Mouse (Mus musculus): ENCODE data around the gene Hecw2. TPM values are rescaled to one million over a fixed set of nuclear protein-coding genes. Genes with fewer than 3 reads are reported as not detected.

Hecw2 gene
- polyA plus RNA-seq, 1 experiment: 1.3 TPM

- Histone ChIP-seq H3K4me1 (ENCODE audit: control insufficient read depth, insufficient read depth, low read length) (no peaks in the 10 kb centered on the region), H3K36me3 (ENCODE audit: control insufficient read depth, insufficient read depth, low read length) (no peaks in the 10 kb centered on the region), H3K27ac (ENCODE audit: control insufficient read depth, insufficient read depth, low read depth, low read length) (no peak overlapping the region), H3K27me3 (ENCODE audit: control insufficient read depth, insufficient read depth, low read length) (no peaks in the 10 kb centered on the region), H3K4me3 (ENCODE audit: control insufficient read depth, low read depth, low read length) (no peak overlapping the region)
- no peak for TF ChIP-seq POLR2A (IDR thresholded peaks at IDR 0.05; ENCODE audit: control insufficient read depth, low read depth, low read length)
- TF ChIP-seq CTCF (IDR thresholded peaks at IDR 0.05; ENCODE audit: control insufficient read depth, insufficient read depth, insufficient replicate concordance, low read depth, low read length): no peak
Measured at GRCm38 (mm10) chr1:54118342-54118973, 76.5 kb downstream of the Hecw2 start.

GRCm38 (mm10) chr1:54110920-54111605 lies 83.9 kb downstream of the Hecw2 start:
- Histone ChIP-seq H3K27me3 (ENCODE audit: control insufficient read depth, insufficient read depth, low read length) (no peaks in the 10 kb centered on the region), H3K4me1 (ENCODE audit: control insufficient read depth, insufficient read depth, low read length) (no peaks in the 10 kb centered on the region), H3K36me3 (ENCODE audit: control insufficient read depth, insufficient read depth, low read length) (no peaks in the 10 kb centered on the region), H3K4me3 (ENCODE audit: control insufficient read depth, low read depth, low read length) (no peak overlapping the region), H3K27ac (ENCODE audit: control insufficient read depth, insufficient read depth, low read depth, low read length) (no peak overlapping the region)
- TF ChIP-seq POLR2A (IDR thresholded peaks at IDR 0.05; ENCODE audit: control insufficient read depth, low read depth, low read length): no peak
- TF ChIP-seq CTCF (IDR thresholded peaks at IDR 0.05; ENCODE audit: control insufficient read depth, insufficient read depth, insufficient replicate concordance, low read depth, low read length): no peak

- Histone ChIP-seq H3K27ac (ENCODE audit: control insufficient read depth, insufficient read depth, low read depth, low read length) (no peak overlapping the region), H3K27me3 (ENCODE audit: control insufficient read depth, insufficient read depth, low read length) (no peaks in the 10 kb centered on the region)
- TF ChIP-seq POLR2A (IDR thresholded peaks at IDR 0.05; ENCODE audit: control insufficient read depth, low read depth, low read length): no peak
- no peak for TF ChIP-seq CTCF (IDR thresholded peaks at IDR 0.05; ENCODE audit: control insufficient read depth, insufficient read depth, insufficient replicate concordance, low read depth, low read length)
Measured at GRCm38 (mm10) chr1:54109255-54109654, 85.7 kb downstream of the Hecw2 start.

GRCm38 (mm10) chr1:54106756-54107155 lies 88.2 kb downstream of the Hecw2 start:
- Histone ChIP-seq H3K4me1 (ENCODE audit: control insufficient read depth, insufficient read depth, low read length) (no peaks in the 10 kb centered on the region), H3K27ac (ENCODE audit: control insufficient read depth, insufficient read depth, low read depth, low read length) (no peak overlapping the region), H3K4me3 (ENCODE audit: control insufficient read depth, low read depth, low read length) (no peak overlapping the region), H3K27me3 (ENCODE audit: control insufficient read depth, insufficient read depth, low read length) (no peaks in the 10 kb centered on the region), H3K36me3 (ENCODE audit: control insufficient read depth, insufficient read depth, low read length) (no peaks in the 10 kb centered on the region)
- no peak for TF ChIP-seq CTCF (IDR thresholded peaks at IDR 0.05; ENCODE audit: control insufficient read depth, insufficient read depth, insufficient replicate concordance, low read depth, low read length)
- TF ChIP-seq POLR2A (IDR thresholded peaks at IDR 0.05; ENCODE audit: control insufficient read depth, low read depth, low read length): no peak

More at GRCm38 (mm10) chr1:54109255-54109654, 85.7 kb downstream of the Hecw2 start:
- no peaks in the 10 kb centered on the region for H3K36me3 ChIP-seq (ENCODE audit: control insufficient read depth, insufficient read depth, low read length)
- no peak overlapping the region for H3K4me3 ChIP-seq (ENCODE audit: control insufficient read depth, low read depth, low read length)
- H3K4me1 ChIP-seq (ENCODE audit: control insufficient read depth, insufficient read depth, low read length): no peaks in the 10 kb centered on the region

- no peaks in the 10 kb centered on the region for H3K36me3 ChIP-seq (ENCODE audit: control insufficient read depth, insufficient read depth, low read length)
- no peak for TF ChIP-seq CTCF (IDR thresholded peaks at IDR 0.05; ENCODE audit: control insufficient read depth, insufficient read depth, insufficient replicate concordance, low read depth, low read length)
- H3K27me3 ChIP-seq (ENCODE audit: control insufficient read depth, insufficient read depth, low read length): no peaks in the 10 kb centered on the region
- H3K4me3 ChIP-seq (ENCODE audit: control insufficient read depth, low read depth, low read length): no peak overlapping the region
- no peaks in the 10 kb centered on the region for H3K4me1 ChIP-seq (ENCODE audit: control insufficient read depth, insufficient read depth, low read length)
- H3K27ac ChIP-seq (ENCODE audit: control insufficient read depth, insufficient read depth, low read depth, low read length): no peak overlapping the region
Measured at GRCm38 (mm10) chr1:54079708-54080107, 115.3 kb downstream of the Hecw2 start.

- Histone ChIP-seq H3K27me3 (ENCODE audit: control insufficient read depth, insufficient read depth, low read length) (no peaks in the 10 kb centered on the region), H3K4me3 (ENCODE audit: control insufficient read depth, low read depth, low read length) (no peak overlapping the region), H3K4me1 (ENCODE audit: control insufficient read depth, insufficient read depth, low read length) (no peaks in the 10 kb centered on the region), H3K27ac (ENCODE audit: control insufficient read depth, insufficient read depth, low read depth, low read length) (no peak overlapping the region), H3K36me3 (ENCODE audit: control insufficient read depth, insufficient read depth, low read length) (no peaks in the 10 kb centered on the region)
- no peak for TF ChIP-seq POLR2A (IDR thresholded peaks at IDR 0.05; ENCODE audit: control insufficient read depth, low read depth, low read length)
- no peak for TF ChIP-seq CTCF (IDR thresholded peaks at IDR 0.05; ENCODE audit: control insufficient read depth, insufficient read depth, insufficient replicate concordance, low read depth, low read length)
Measured at GRCm38 (mm10) chr1:54074456-54074855, 120.5 kb downstream of the Hecw2 start.

GRCm38 (mm10) chr1:54070121-54070520 lies 124.8 kb downstream of the Hecw2 start:
- H3K4me1 ChIP-seq (ENCODE audit: control insufficient read depth, insufficient read depth, low read length): no peaks in the 10 kb centered on the region
- no peak overlapping the region for H3K27ac ChIP-seq (ENCODE audit: control insufficient read depth, insufficient read depth, low read depth, low read length)
- H3K36me3 ChIP-seq (ENCODE audit: control insufficient read depth, insufficient read depth, low read length): no peaks in the 10 kb centered on the region
- no peaks in the 10 kb centered on the region for H3K27me3 ChIP-seq (ENCODE audit: control insufficient read depth, insufficient read depth, low read length)
- no peak overlapping the region for H3K4me3 ChIP-seq (ENCODE audit: control insufficient read depth, low read depth, low read length)
- TF ChIP-seq CTCF (IDR thresholded peaks at IDR 0.05; ENCODE audit: control insufficient read depth, insufficient read depth, insufficient replicate concordance, low read depth, low read length): no peak
- TF ChIP-seq POLR2A (IDR thresholded peaks at IDR 0.05; ENCODE audit: control insufficient read depth, low read depth, low read length): no peak

Data from testis, adult 2 months (tissue).